Mouse (Mus musculus) liver, adult 2 months (tissue): ENCODE results near the gene Dcaf15. TPM values are rescaled to one million over a fixed set of nuclear protein-coding genes. Genes with fewer than 3 reads are reported as not detected.

Source experiments
- DNase-seq: peaks from one replicate; pipeline ENCODE4 v3.0.0-alpha.2; 2011; ENCODE audit warnings: low read depth, low spot score; ENCODE audit errors: extremely low read depth
- H3K27ac ChIP-seq: fragments of 200-500 bp; replicated peaks from 2 replicates; pipeline ENCODE4 v1.5.1; 2012; ENCODE audit warnings: low read depth, mild to moderate bottlenecking, control low read depth, inconsistent platforms, low read length; ENCODE audit not compliant: insufficient read depth
- H3K27me3 ChIP-seq: fragments of 200-500 bp; 2 replicates; pipeline ENCODE4 v1.6.1; 2012; ENCODE audit warnings: mild to moderate bottlenecking, moderate library complexity, low read length, inconsistent platforms; ENCODE audit not compliant: control insufficient read depth, insufficient read depth
- H3K36me3 ChIP-seq: fragments of 200-500 bp; 2 replicates; pipeline ENCODE4 v1.6.1; 2012; ENCODE audit warnings: low read length, inconsistent platforms; ENCODE audit not compliant: control insufficient read depth, insufficient read depth
- H3K4me1 ChIP-seq: fragments of 200-500 bp; 2 replicates; pipeline ENCODE4 v1.6.1; 2011; ENCODE audit warnings: low read length; ENCODE audit not compliant: control insufficient read depth, insufficient read depth
- H3K4me3 ChIP-seq: fragments of 200-500 bp; 2 replicates; pipeline ENCODE4 v1.5.1; 2011; ENCODE audit warnings: low read depth, mild to moderate bottlenecking, control low read depth, low read length, moderate library complexity; ENCODE audit not compliant: insufficient read depth
- H3K79me2 ChIP-seq: fragments of 200-500 bp; 2 replicates; pipeline ENCODE4 v1.6.1; 2012; ENCODE audit warnings: inconsistent platforms, mild to moderate bottlenecking, low read length, moderate library complexity; ENCODE audit not compliant: control insufficient read depth, insufficient read depth
- H3K9ac ChIP-seq: fragments of 200-500 bp; 2 replicates; pipeline ENCODE4 v1.6.1; 2012; ENCODE audit warnings: low read depth, mild to moderate bottlenecking, control low read depth, inconsistent platforms, low read length
- CTCF ChIP-seq: fragments of 200-500 bp; IDR thresholded peaks from 2 replicates; pipeline ENCODE4 v1.5.1; 2011; ENCODE audit warnings: low read depth, low read length, control low read depth
- POLR2A ChIP-seq: fragments of 200-500 bp; IDR thresholded peaks from 2 replicates; pipeline ENCODE4 v1.6.1; 2011; ENCODE audit warnings: low read length, control low read depth; ENCODE audit not compliant: insufficient read depth; ENCODE audit errors: extremely low read depth
- WGBS: fragments of 180-500 bp; shearing (Covaris S2); methylation state at CpG from one replicate; pipeline ENCODE4 v1.1.7; 2018; 5-methylcytosine and 5-hydroxymethylcytosine counted together
- polyA plus RNA-seq: library from polyadenylated mRNA; depleted of rRNA; stranded (reverse); fragments of >200 nt; gene quantifications from 2 replicates; pipeline ENCODE4 v1.2.3, GENCODE M21; 2012
- total RNA-seq: library from RNA; depleted of rRNA; stranded (reverse); fragments of >200 nt; gene quantifications from 2 replicates; pipeline ENCODE4 v1.2.3, GENCODE M21; 2014

Gene Dcaf15
- total and polyA plus RNA-seq, 2 experiments, result 1.4 to 9.9 TPM

DNA sequence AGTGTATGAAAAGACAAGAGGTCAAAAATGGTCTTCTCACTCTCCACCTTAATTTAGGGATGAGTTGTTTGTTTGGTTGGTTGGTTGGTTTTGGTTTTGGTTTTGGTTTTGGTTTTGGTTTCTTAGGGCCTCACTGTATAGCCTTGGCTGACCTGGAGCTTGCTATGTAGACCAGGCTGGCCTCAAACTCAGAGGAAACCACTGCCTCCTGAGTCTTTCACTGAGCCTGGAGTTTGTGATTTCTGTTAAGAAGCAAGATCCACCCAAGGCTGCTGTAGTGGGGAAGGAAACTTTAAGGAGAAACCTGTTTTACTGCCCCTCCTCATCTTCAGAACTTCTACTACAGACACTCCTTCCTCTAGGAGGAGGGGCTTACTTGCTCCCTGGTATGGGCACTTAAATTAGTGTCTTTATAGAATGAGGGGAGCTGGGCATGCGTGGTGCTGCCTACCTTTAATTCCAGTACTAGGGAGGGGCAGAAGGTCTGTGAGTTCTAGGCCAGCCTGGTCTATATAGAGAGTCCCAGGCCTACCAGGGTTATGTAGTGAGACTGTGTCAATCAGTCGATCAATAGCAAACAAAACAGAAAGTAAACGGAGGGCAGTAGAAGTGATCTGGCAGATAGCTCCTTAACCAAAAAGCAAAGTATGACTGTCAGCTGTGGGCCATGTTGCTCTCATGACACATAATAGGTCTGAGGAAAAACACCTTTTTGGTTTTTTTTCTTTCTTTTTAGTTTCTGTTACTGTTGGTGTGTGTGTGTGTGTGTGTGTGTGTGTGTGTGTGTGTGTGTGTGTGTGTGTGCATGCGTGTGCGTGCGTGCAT is 1.9 kb upstream of the Dcaf15 start:
- Histone ChIP-seq H3K36me3 (no peaks in the 10 kb centered on the region), H3K27me3 (no peaks in the 10 kb centered on the region), H3K79me2 (peaks cover 5% of the 10 kb centered on the region; the same call in 1 of the 2 replicates), H3K4me3 (no peak overlapping the region), H3K9ac (no peak overlapping the region), H3K27ac (no peak overlapping the region), H3K4me1 (peaks cover 4% of the 10 kb centered on the region)
- no peak for DNase-seq
- 70% methylated on average over 6 of the region's 6 CpGs for WGBS
- TF ChIP-seq CTCF, result no peak

DNA sequence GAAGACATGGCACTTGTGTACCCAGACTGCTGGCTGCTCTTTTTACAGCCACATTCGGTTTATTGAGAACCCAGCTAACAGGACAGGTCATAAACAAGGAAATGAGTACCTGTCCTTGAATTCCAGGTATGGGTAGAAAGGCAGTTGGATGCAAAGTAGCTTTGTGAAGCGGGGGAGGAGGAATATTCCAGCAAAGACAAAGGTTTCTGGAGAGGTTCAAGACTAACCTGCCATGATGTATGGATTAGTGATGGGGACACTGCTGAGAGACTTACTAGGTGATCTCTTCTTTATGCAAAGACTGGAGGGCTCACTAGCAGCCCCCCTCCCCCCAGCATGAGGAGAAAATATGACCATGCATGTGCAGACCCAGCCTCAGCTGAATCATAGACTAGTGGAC is 1.1 kb upstream of the Dcaf15 start:
- 75% methylated on average over 2 of the region's 2 CpGs for WGBS
- H3K27me3 ChIP-seq, result no peaks in the 10 kb centered on the region
- no peaks in the 10 kb centered on the region for H3K36me3 ChIP-seq
- peaks cover 5% of the 10 kb centered on the region; the same call in 1 of the 2 replicates for H3K79me2 ChIP-seq
- no peak overlapping the region for H3K9ac ChIP-seq
- no peak for TF ChIP-seq CTCF
- TF ChIP-seq POLR2A, result no peak
- peaks cover 4% of the 10 kb centered on the region for H3K4me1 ChIP-seq
- no peak overlapping the region for H3K4me3 ChIP-seq
- no peak overlapping the region for H3K27ac ChIP-seq
- DNase-seq, result no peak

DNA sequence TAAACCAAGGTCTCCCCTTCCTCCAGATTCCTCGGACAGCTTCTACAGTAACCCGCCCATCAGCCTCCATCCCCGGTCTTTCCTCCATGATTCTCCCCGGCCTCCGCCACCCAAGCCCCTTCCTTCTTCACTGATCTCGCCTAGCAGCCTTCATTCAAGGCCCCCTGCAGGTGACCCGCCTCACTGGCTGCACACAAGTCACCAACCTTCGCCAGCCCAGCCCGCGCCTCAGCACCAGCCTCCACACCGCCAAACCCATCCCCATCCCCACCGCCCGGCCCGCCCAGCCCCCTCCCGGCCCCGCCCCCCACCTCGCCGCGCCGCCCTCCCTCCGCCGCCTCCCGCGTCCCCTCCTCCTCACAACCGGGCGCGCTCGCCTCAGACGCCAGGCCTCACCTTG is 347 bp downstream of the Dcaf15 start:
- H3K79me2 ChIP-seq, result peaks cover 5% of the 10 kb centered on the region; the same call in 1 of the 2 replicates
- peaks cover 4% of the 10 kb centered on the region for H3K4me1 ChIP-seq
- H3K9ac ChIP-seq, result peak overlapping the region; percentile 58
- 2% methylated on average over 26 of the region's 29 CpGs for WGBS
- no peak for DNase-seq
- H3K4me3 ChIP-seq, result peak overlapping the region; percentile 71
- H3K36me3 ChIP-seq, result no peaks in the 10 kb centered on the region
- no peak overlapping the region for H3K27ac ChIP-seq
- TF ChIP-seq CTCF (peak; percentile 43), POLR2A (no peak)
- H3K27me3 ChIP-seq, result no peaks in the 10 kb centered on the region

DNA sequence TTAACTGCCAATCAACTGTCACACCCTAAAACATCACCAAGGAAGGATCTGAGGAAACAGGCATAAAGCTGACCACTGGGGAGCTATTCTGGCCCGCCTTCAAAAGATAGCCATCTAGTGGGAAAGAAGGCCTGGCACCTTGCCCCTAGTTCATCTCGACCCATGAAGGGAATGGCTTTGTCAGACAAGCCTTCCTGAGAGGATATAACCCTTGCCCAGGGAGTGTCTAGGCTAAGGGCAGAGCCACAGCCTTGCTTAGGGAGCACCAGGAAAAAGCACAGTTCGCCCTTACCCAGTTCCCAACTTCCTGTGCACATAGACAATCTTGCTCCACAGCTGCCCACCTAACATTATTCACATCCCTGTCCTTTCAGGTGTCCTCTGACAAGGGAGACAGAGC is 967 bp downstream of the Dcaf15 start:
- Histone ChIP-seq H3K9ac (no peak overlapping the region), H3K36me3 (no peaks in the 10 kb centered on the region), H3K4me3 (no peak overlapping the region), H3K4me1 (peaks cover 4% of the 10 kb centered on the region), H3K27ac (no peak overlapping the region), H3K27me3 (no peaks in the 10 kb centered on the region), H3K79me2 (peaks cover 5% of the 10 kb centered on the region; the same call in 1 of the 2 replicates)
- DNase-seq, result no peak
- 41% methylated on average over 3 of the region's 3 CpGs for WGBS
- TF ChIP-seq CTCF (no peak), POLR2A (no peak)

DNA sequence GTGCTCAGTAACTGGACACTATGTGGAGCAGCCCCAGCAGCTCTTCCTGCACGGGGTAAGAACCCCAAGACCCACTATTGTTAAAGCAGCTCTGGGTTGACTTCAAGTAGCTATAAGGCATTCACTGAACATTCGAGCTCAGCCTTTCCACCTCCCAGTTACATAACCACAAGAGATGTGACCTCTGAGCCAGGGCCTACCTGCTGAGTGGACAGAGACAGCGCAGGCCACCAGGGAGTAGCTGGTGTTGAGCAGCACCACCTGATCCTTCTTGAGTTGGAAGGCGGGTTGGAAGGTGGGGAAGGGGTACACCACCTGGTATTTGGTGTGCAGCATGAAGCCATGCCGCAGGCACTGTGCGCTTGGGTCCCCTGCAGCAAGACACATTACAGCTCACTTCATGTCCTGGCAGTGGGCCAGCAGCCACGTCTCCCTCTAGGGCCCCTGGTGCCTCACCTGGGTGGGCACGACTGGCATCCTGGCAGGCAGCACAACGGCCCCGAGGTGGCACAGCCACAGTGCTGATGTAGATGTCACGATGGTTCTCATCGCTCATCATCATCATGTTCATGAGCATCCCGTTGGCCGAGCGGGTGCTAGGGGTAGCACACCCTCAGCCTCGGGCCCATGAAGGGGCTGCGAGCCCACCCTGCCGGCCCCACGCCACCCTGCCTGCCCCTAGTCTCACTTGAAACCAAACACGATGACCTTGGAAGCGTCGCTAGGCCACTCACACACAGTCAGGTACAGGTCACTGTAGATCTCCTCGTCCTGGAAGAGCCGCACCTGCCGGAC is 2.9 kb downstream of the Dcaf15 start:
- Histone ChIP-seq H3K27ac (no peak overlapping the region), H3K4me1 (peaks cover 4% of the 10 kb centered on the region), H3K36me3 (no peaks in the 10 kb centered on the region), H3K4me3 (no peak overlapping the region), H3K79me2 (peaks cover 5% of the 10 kb centered on the region; the same call in 1 of the 2 replicates), H3K9ac (no peak overlapping the region), H3K27me3 (no peaks in the 10 kb centered on the region)
- 93% methylated on average over 25 of the region's 25 CpGs for WGBS
- DNase-seq, result no peak
- TF ChIP-seq POLR2A (no peak), CTCF (no peak)
